Mouse (Mus musculus) myocyte (in vitro differentiated cells): ENCODE data around the gene Pign. TPM values are rescaled to one million over a fixed set of nuclear protein-coding genes. Genes with fewer than 3 reads are reported as not detected.

ENCODE experiments used
- H3K27me3 ChIP-seq: one replicate; pipeline ENCODE4 v1.6.1; 2011; ENCODE audit not compliant: control insufficient read depth, insufficient read depth, insufficient read length
- H3K36me3 ChIP-seq: one replicate; pipeline ENCODE4 v1.6.1; 2011; ENCODE audit not compliant: control insufficient read depth, insufficient read depth
- H3K4me2 ChIP-seq: one replicate; pipeline ENCODE4 v1.6.1; 2011; ENCODE audit warnings: low read depth, control low read depth
- H3K4me3 ChIP-seq: one replicate; pipeline ENCODE4 v1.5.1; 2011; ENCODE audit warnings: mild to moderate bottlenecking, control low read depth, moderate library complexity
- H3K79me2 ChIP-seq: one replicate; pipeline ENCODE4 v1.6.1; 2011; ENCODE audit not compliant: control insufficient read depth, insufficient read depth
- H3ac ChIP-seq: one replicate; pipeline ENCODE4 v1.6.1; 2011; ENCODE audit not compliant: control insufficient read depth, insufficient read length
- CEBPB ChIP-seq: IDR thresholded peaks from 2 replicates; pipeline ENCODE4 v1.6.1; 2011; ENCODE audit warnings: mild to moderate bottlenecking, moderate library complexity; ENCODE audit not compliant: poor library complexity, insufficient read depth, severe bottlenecking
- E2F4 ChIP-seq: IDR thresholded peaks from one replicate; pipeline ENCODE4 v1.6.1; 2011; ENCODE audit warnings: mild to moderate bottlenecking, control low read depth, moderate library complexity; ENCODE audit not compliant: insufficient read depth
- MAX ChIP-seq: IDR thresholded peaks from one replicate; pipeline ENCODE4 v1.6.1; 2011; ENCODE audit warnings: low read depth, mild to moderate bottlenecking, control low read depth
- MYOD1 ChIP-seq, 3 experiments: IDR thresholded peaks; one replicate each; pipeline ENCODE4 v1.6.1; 2011; ENCODE audit warnings: control low read depth in 2 of 3, low read depth in 2 of 3, mild to moderate bottlenecking in 2 of 3, moderate library complexity in 1 of 3; ENCODE audit not compliant: insufficient read length in 2 of 3, control insufficient read depth in 1 of 3
- MYOG ChIP-seq, 3 experiments: IDR thresholded peaks; one replicate each; pipeline ENCODE4 v1.6.1; 2011; ENCODE audit warnings: control low read depth in 2 of 3, low read depth in 2 of 3, mild to moderate bottlenecking in 2 of 3; ENCODE audit not compliant: insufficient read length in 2 of 3, control insufficient read depth in 1 of 3, insufficient read depth in 1 of 3
- POLR2A ChIP-seq: IDR thresholded peaks from one replicate; pipeline ENCODE4 v1.6.1; 2011; ENCODE audit warnings: low read depth, mild to moderate bottlenecking, control low read depth, moderate library complexity; ENCODE audit not compliant: insufficient read length
- POLR2AphosphoS2 ChIP-seq: IDR thresholded peaks from one replicate; pipeline ENCODE4 v1.6.1; 2011; ENCODE audit warnings: low read depth, control low read depth; ENCODE audit not compliant: insufficient read length
- REST ChIP-seq: IDR thresholded peaks from one replicate; pipeline ENCODE4 v1.6.1; 2011; ENCODE audit warnings: mild to moderate bottlenecking, control low read depth, moderate library complexity; ENCODE audit not compliant: insufficient read depth, insufficient read length
- SRF ChIP-seq: IDR thresholded peaks from one replicate; pipeline ENCODE4 v1.6.1; 2011; ENCODE audit warnings: low read depth; ENCODE audit not compliant: control insufficient read depth, insufficient read length
- TCF12 ChIP-seq: IDR thresholded peaks from one replicate; pipeline ENCODE4 v1.6.1; 2011; ENCODE audit warnings: mild to moderate bottlenecking, control low read depth; ENCODE audit not compliant: poor library complexity, insufficient read depth, severe bottlenecking
- TCF3 ChIP-seq: IDR thresholded peaks from one replicate; pipeline ENCODE4 v1.6.1; 2011; ENCODE audit warnings: low read depth, control low read depth; ENCODE audit not compliant: insufficient read length
- USF1 ChIP-seq: IDR thresholded peaks from one replicate; pipeline ENCODE4 v1.6.1; 2011; ENCODE audit warnings: low read depth, mild to moderate bottlenecking, control low read depth, moderate library complexity
- polyA plus RNA-seq: library from polyadenylated mRNA; unstranded; fragments of >200 nt; fragmentation: generic; extraction: Trizol; gene quantifications from one replicate; pipeline ENCODE4 v1.2.1, GENCODE M21; 2012; ENCODE audit warnings: missing spikeins

The Pign gene
- polyA plus RNA-seq, 1 experiment = 9.3 TPM

DNA sequence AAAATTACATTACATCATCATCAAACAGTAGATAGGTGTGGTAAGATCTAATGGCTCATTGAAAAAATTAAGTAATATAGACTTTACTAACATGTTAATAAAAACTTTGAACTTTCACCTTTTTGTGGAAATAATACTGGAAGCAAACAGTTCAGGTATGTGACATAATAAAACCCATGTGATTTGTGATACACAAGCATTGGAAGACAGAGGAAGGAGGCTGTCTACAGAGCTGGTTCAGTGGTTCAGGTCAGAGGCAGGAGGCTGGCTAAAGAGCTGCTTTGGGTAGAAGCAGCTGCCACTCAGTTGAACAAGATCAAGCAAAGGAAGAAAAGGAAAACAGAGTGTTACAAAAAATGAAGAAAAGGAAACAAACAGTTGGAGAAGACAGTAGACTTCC lies 107.4 kb downstream of the Pign start:
- no peak for TF ChIP-seq MYOD1 (IDR thresholded peaks at IDR 0.05; ENCODE audit: control insufficient read depth in 1 of 3, insufficient read length in 2 of 3, low read depth in 2 of 3)
- TF ChIP-seq SRF = no peak
- TF ChIP-seq REST = no peak
- TF ChIP-seq TCF3 = no peak
- no peak overlapping the region for H3ac ChIP-seq
- H3K4me2 ChIP-seq = no peak overlapping the region
- no peaks in the 10 kb centered on the region for H3K79me2 ChIP-seq
- no peaks in the 10 kb centered on the region for H3K27me3 ChIP-seq
- H3K36me3 ChIP-seq = peaks cover 14% of the 10 kb centered on the region
- H3K4me3 ChIP-seq = no peak overlapping the region

DNA sequence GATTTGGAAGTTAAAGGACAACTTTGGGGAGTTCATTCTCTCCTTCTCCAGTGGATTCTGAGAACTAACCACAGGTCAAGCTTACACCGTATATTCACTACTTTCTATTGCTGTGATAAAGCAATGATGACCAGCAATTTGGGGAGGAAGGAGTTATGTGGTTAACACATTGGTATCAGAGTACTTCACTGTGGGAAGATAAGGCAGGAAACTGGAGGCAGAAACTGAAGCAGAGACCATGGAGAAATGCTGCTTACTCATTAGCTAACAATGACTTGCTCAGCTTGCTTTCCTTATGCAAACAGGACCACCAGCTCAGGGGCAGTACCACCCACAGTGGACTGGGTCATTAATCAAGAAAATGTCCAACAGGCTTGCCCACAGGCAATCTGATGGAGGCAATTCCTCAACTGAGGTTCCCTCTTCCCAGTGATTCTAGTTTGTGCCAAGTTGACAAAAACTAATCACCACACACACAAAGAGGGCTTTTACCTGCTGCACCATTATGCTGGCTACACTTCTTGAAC lies 108.2 kb downstream of the Pign start:
- TF ChIP-seq TCF12 (no peak), POLR2AphosphoS2 (no peak), TCF3 (no peak), USF1 (no peak)
- no peak overlapping the region for H3ac ChIP-seq
- H3K4me2 ChIP-seq = no peak overlapping the region
- peaks cover 14% of the 10 kb centered on the region for H3K36me3 ChIP-seq
- no peak overlapping the region for H3K4me3 ChIP-seq
- no peaks in the 10 kb centered on the region for H3K79me2 ChIP-seq
- H3K27me3 ChIP-seq = no peaks in the 10 kb centered on the region

DNA sequence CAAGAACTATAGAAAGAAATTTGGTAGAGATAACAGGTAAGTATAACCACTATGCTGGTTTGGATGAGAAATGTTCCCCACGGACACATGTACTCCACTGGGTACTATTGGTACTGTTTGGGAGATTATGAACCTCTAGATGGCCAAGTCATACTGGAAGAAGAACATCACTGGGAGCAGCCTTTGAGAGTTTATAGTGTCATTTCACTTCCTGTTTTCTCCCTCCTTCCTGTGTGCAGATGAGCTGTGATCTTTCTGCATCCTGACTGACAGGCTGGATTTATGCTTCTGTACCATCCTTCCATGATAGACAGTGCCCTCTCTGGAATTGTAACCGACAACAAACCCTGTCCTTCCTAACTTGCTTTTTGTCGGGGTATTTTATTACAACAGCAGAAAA lies 110.3 kb downstream of the Pign start:
- Histone ChIP-seq H3K4me3 (no peak overlapping the region), H3K36me3 (peaks cover 14% of the 10 kb centered on the region), H3K27me3 (no peaks in the 10 kb centered on the region), H3K4me2 (no peak overlapping the region), H3ac (no peak overlapping the region), H3K79me2 (no peaks in the 10 kb centered on the region)
- TF ChIP-seq MAX = no peak
- TF ChIP-seq MYOG (IDR thresholded peaks at IDR 0.05; ENCODE audit: control insufficient read depth in 1 of 3, insufficient read depth in 1 of 3, insufficient read length in 2 of 3, low read depth in 2 of 3) = no peak
- no peak for TF ChIP-seq POLR2A
- no peak for TF ChIP-seq TCF12
- no peak for TF ChIP-seq CEBPB
- no peak for TF ChIP-seq E2F4
- no peak for TF ChIP-seq MYOD1 (IDR thresholded peaks at IDR 0.05; ENCODE audit: control insufficient read depth in 1 of 3, insufficient read length in 2 of 3, low read depth in 2 of 3)

DNA sequence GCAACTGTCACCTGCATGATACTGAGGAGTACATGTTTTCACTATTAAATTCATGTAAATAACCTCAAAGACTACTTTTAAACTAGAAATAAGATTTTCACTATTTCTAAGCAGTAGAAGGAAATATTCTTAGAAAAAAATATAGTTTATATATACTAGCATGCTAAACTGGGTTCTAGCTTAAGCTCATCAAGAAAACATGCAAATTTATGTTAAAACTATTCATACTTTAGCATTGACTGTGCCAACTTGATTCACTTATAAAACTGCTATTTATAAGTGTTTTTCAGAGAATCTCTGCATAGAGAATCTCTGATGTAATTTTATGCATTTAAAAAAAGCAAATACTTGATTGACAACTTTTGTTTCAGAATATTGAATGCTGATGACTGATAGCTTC lies 113.3 kb downstream of the Pign start:
- Histone ChIP-seq H3K27me3 (no peaks in the 10 kb centered on the region), H3K4me3 (no peak overlapping the region), H3ac (no peak overlapping the region), H3K36me3 (peaks cover 11% of the 10 kb centered on the region), H3K79me2 (no peaks in the 10 kb centered on the region), H3K4me2 (no peak overlapping the region)
- no peak for TF ChIP-seq REST
- no peak for TF ChIP-seq POLR2A

DNA sequence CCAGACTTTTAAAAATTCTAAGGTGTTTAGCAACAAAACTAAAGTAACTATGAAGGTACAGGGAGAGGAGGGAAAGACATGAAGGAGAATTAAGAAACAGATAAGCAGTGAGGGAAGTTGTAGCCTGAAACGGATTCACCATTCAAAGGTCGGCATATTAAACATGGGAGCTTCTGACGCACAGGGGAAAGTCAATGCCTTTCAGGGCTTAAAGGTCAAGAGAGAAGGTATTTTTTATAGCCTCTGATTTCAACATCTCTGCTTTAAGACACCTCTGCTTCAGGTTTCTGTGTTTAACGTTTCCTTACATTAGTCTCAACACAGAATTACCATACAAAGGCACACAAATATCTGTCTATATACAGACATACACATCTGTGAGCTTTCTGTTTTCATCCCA lies 113.8 kb downstream of the Pign start:
- Histone ChIP-seq H3K4me3 (no peak overlapping the region), H3K4me2 (no peak overlapping the region), H3K79me2 (no peaks in the 10 kb centered on the region), H3K36me3 (peaks cover 15% of the 10 kb centered on the region), H3K27me3 (no peaks in the 10 kb centered on the region), H3ac (no peak overlapping the region)
- TF ChIP-seq MAX (no peak), REST (no peak), E2F4 (no peak), TCF12 (no peak), POLR2A (no peak), TCF3 (no peak), POLR2AphosphoS2 (no peak)

DNA sequence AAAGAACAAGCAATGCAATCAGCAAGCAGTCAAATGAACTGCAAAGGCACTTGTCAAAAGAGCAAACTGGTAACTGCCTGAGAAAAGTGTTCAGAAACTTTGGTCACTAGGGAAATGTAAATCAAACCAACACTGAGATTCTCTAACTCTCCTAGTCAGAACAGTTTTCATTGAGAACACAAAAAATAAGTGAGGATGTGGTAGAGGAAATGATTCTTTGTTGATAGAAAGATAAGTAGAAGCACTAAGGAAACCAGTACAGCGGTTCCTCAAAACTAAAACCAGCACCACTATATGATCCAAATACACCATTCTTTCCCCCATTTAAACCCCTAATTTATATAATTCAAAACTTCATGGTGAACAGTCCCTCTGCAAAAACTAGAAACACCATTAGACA lies 120.4 kb downstream of the Pign start:
- no peaks in the 10 kb centered on the region for H3K27me3 ChIP-seq
- H3K4me3 ChIP-seq = no peak overlapping the region
- no peak overlapping the region for H3ac ChIP-seq
- H3K36me3 ChIP-seq = peaks cover 38% of the 10 kb centered on the region
- no peaks in the 10 kb centered on the region for H3K79me2 ChIP-seq
- H3K4me2 ChIP-seq = no peak overlapping the region
- TF ChIP-seq MYOD1 (IDR thresholded peaks at IDR 0.05; ENCODE audit: control insufficient read depth in 1 of 3, insufficient read length in 2 of 3, low read depth in 2 of 3) = no peak
- TF ChIP-seq CEBPB = no peak
- no peak for TF ChIP-seq TCF12
- no peak for TF ChIP-seq MAX
- no peak for TF ChIP-seq TCF3
- TF ChIP-seq SRF = no peak
- TF ChIP-seq POLR2A = no peak
- no peak for TF ChIP-seq USF1
- no peak for TF ChIP-seq MYOG (IDR thresholded peaks at IDR 0.05; ENCODE audit: control insufficient read depth in 1 of 3, insufficient read depth in 1 of 3, insufficient read length in 2 of 3, low read depth in 2 of 3)
- TF ChIP-seq POLR2AphosphoS2 = no peak
- TF ChIP-seq E2F4 = no peak
